Mouse (Mus musculus): Measurements from ENCODE around the gene Rnf150. TPM values are rescaled to one million over a fixed set of nuclear protein-coding genes. Genes with fewer than 3 reads are reported as not detected.

Rnf150 gene
- total RNA-seq, 2 experiments from 2014 or later: 4.6 TPM; not detected in 1

GRCm38 (mm10) chr8:82884480-82884879, 21.3 kb downstream of the Rnf150 start:
- ATAC-seq (replicated peaks; ENCODE audit: low FRiP score, poor library complexity, severe bottlenecking): no peak

DNA sequence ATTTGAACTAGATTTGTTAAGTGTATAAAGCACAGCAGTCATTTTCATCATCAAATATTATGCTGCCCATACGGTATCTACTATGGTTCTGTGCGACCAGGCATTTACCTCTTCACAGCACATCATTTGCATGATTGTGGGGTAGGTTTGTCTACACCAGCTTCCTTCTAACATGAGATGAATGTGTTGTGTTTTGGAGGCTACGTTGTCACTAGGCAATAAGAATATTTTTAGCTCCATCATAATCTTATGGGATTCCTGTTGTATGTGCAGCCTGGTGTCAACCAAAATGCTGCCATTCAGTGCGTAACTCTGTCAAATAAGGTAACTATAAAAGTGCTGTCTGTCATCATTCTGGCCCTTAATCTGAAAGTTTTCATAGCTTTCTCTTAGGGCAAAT, 24.1 kb downstream of the Rnf150 start:
- no peak for ATAC-seq (replicated peaks; ENCODE audit: low FRiP score, poor library complexity, severe bottlenecking)

DNA sequence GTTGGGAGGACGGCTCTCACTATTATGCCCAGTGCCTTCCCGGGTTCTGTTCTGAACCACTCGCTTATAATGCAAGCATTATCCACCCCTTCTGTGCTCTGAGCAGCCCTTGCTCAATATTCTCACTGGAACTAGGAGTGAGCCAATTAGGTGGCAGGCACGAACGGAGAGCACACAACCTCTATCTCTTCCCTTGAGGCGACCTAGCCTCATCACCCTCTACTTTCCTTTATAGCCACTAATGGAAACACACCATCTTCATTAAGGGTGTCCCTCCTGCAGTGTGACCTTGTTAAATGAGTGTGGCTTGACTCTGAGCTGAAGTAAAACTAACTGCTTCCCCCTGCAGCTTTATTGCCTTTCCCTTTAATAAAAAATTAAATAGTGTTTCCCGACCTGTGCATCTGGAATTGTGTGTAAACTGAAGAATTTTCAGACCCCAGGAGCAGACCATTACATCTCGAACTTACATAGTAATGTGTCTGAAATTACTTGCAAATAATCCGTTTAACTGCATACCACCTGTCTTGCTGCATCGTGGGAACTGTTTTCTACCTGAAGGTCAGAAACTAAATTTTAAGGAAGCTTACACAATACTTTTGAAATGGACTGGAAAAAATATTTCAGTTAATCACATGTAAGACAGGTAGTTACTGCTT, 26.0 kb downstream of the Rnf150 start:
- no peak for ATAC-seq (replicated peaks; ENCODE audit: low FRiP score, poor library complexity, severe bottlenecking)

GRCm38 (mm10) chr8:82895091-82895490, 31.9 kb downstream of the Rnf150 start:
- no peak for ATAC-seq (replicated peaks; ENCODE audit: low FRiP score, poor library complexity, severe bottlenecking)

GRCm38 (mm10) chr8:82896796-82897195, 33.6 kb downstream of the Rnf150 start:
- ATAC-seq (replicated peaks; ENCODE audit: low FRiP score, poor library complexity, severe bottlenecking): no peak

DNA sequence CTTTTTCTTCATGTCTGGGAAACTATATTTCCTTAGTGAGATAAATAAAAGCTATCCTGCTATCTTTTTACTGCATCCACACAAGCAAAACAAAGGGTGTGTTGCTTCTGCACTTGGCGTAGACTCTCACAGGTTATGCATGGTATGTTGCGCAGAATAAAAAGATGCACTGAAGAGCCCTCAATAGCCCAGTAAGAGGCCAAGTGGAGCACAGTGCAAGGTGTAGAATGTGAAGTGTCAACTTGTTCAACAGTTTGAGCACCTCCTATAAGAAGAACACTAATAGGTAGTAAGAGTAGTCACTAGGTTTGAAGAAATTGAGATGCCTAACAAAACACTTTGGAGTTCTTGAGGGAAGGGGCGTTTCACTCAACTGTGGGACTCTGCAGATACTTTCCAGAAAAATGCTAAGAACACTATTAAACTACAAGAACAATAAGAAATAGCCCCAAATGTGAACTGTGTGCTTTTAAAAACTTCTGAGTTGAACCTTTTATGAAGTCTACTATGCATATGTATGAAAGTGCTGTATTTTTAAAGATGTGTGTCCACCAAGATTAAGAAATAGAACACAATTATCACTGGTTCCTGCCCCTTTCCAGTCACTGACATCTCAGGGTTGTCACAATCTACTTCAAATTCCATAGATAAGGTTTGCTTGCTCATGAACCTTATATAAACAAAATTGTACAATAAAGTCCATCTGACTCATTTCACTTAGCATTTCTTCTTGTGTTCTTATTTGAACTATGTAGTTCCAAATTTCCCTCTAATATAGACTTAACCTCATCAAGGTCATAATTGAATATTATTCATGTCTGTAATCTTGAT, 34.7 kb downstream of the Rnf150 start:
- no peak for ATAC-seq (replicated peaks; ENCODE audit: low FRiP score, poor library complexity, severe bottlenecking)

GRCm38 (mm10) chr8:82898459-82898841, 35.3 kb downstream of the Rnf150 start:
- no peak for ATAC-seq (replicated peaks; ENCODE audit: low FRiP score, poor library complexity, severe bottlenecking)

GRCm38 (mm10) chr8:82900958-82901357, 37.8 kb downstream of the Rnf150 start:
- no peak for ATAC-seq (replicated peaks; ENCODE audit: low FRiP score, poor library complexity, severe bottlenecking)

GRCm38 (mm10) chr8:82901549-82902138, 38.5 kb downstream of the Rnf150 start:
- no peak for ATAC-seq (replicated peaks; ENCODE audit: low FRiP score, poor library complexity, severe bottlenecking)

- ATAC-seq (replicated peaks; ENCODE audit: low FRiP score, poor library complexity, severe bottlenecking): no peak
These were observed 40.3 kb downstream of the Rnf150 start for GRCm38 (mm10) chr8:82903497-82903896.

- ATAC-seq (replicated peaks; ENCODE audit: low FRiP score, poor library complexity, severe bottlenecking): no peak
These were observed 44.1 kb downstream of the Rnf150 start for GRCm38 (mm10) chr8:82907271-82907670.

DNA sequence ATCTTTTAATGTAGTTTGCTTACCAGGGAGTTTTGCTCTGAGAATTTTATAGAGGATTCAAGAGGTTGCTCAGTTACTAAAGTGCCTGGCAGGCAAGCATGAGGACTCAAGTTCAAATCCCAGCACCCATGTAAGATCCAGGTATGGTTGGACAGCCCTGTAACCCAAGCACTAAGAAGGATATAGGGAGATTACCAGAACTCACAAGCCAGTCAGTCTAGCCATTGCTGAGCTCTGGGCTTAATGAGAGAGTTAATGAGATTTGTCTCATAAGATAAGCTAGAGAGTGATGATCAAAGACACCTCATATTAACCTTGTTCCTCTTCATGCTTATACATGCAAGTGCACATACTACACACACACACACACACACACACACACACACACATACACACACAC, 48.3 kb downstream of the Rnf150 start:
- ATAC-seq (replicated peaks; ENCODE audit: low FRiP score, poor library complexity, severe bottlenecking): no peak

DNA sequence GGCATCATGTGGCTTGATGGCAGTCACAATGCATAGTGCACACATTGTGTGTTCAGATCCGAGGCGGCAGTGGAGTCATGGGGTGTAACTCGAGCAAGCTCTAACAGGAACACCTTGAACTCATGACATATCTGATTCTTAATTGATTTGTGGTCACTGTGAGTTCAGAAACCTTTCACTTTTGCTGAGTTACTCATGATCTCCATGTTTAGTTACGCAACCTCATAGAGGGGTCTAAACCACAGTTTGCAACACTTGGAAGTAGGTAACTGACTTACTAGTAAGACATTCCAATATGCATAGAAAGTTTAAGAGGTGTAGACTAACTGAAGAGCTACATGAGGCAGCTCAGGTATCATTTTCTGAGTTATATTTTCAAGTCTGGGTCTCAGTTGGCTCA, 49.1 kb downstream of the Rnf150 start:
- ATAC-seq (replicated peaks; ENCODE audit: low FRiP score, poor library complexity, severe bottlenecking): no peak

- ATAC-seq (replicated peaks; ENCODE audit: low FRiP score, poor library complexity, severe bottlenecking): no peak
These were observed 51.4 kb downstream of the Rnf150 start for GRCm38 (mm10) chr8:82914543-82914942.

DNA sequence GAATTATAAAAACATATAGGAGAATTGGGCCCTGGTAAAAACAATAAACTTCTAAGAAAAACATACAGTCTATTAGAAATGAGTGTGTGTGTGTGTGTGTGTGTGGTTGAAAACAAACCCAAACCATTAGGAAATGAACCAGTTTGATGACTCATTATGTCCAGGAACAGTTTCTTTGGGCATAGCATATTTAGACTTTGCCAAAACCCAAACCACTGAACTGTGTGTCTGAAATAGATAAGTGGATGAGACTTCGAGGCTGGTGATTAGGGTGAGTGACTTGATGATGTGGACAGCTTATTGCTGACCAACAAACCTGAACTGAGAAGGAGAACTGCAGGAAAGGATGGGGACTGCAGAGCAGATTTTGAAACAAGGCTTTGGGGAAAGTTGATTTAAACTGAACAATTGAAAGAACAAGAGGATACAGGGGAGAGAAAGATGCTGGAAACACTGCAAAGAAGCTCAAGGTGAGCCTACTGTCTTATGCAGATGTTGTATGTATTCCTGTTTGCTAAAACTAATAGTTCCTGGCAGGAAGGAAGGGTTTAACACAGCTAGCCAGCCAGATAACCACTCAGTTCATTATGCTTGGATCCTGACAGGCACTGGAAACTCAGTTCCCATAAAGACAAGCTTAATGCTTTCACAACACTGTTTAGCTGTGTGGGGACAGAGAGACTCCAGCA, 53.8 kb downstream of the Rnf150 start:
- ATAC-seq (replicated peaks; ENCODE audit: low FRiP score, poor library complexity, severe bottlenecking): no peak

- ATAC-seq (replicated peaks; ENCODE audit: low FRiP score, poor library complexity, severe bottlenecking): no peak
These were observed 54.6 kb downstream of the Rnf150 start for GRCm38 (mm10) chr8:82917540-82918316.

DNA sequence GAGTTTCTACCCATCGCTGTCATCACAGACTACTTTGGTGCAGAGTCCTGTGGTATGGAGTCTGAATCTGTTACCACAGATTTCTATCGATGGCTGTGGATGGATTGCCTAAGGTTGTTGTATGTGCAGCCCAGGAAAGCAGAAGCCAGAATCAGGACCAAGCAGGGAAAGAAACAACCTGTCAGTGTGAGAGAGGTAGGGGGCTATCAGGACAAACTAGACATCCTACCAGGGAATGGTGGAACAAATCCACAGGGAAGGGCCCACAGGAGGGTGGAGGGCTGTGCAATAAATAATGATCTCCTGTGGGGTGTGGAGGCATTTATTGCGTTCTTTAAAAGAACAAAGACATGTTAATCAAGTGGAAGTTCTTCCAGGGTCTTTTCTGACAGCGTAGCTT, 56.5 kb downstream of the Rnf150 start:
- ATAC-seq (replicated peaks; ENCODE audit: low FRiP score, poor library complexity, severe bottlenecking): no peak

- ATAC-seq (replicated peaks; ENCODE audit: low FRiP score, poor library complexity, severe bottlenecking): no peak
These were observed 57.0 kb downstream of the Rnf150 start for GRCm38 (mm10) chr8:82920124-82920523.

DNA sequence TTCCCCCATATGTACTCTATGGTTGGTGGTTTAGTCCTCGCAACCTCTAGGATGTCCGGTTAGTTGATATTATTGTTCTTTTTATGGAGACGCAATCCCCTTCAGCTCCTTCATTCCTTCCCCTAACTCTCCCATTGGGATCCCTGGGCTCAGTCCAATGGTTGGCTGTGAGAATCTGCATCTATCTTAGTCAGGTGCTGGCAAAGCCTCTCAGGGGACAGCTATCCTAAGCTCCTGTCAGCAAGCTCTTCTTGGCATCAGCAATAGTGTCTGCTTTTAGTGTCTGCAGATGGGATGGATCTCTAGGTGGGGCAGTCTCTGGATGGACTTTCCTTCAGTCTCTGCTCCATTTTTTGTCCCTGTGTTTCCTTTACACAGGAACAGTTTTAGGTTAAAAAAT, 62.1 kb downstream of the Rnf150 start:
- ATAC-seq (replicated peaks; ENCODE audit: low FRiP score, poor library complexity, severe bottlenecking): no peak

- ATAC-seq (replicated peaks; ENCODE audit: low FRiP score, poor library complexity, severe bottlenecking): no peak
These were observed 63.4 kb downstream of the Rnf150 start for GRCm38 (mm10) chr8:82926518-82926917.
